Mouse (Mus musculus): ENCODE results near the gene 9930021J03Rik.

- no peak for TF ChIP-seq CTCF (IDR thresholded peaks at IDR 0.05; ENCODE audit: borderline replicate concordance, extremely low read depth, insufficient read depth, insufficient read length)
- no peak for TF ChIP-seq POLR2A (IDR thresholded peaks at IDR 0.05; ENCODE audit: borderline replicate concordance, extremely low read depth, insufficient read depth, insufficient read length, poor library complexity, severe bottlenecking)
Measured at GRCm38 (mm10) chr19:29672660-29673059, 133.1 kb downstream of the 9930021J03Rik start.
